Mouse (Mus musculus): Measurements from ENCODE around the gene Slc36a4. TPM values are rescaled to one million over a fixed set of nuclear protein-coding genes. Genes with fewer than 3 reads are reported as not detected.

Gene Slc36a4
- polyA plus RNA-seq, 1 experiment from 2014 or later, result 6.0 TPM

DNA sequence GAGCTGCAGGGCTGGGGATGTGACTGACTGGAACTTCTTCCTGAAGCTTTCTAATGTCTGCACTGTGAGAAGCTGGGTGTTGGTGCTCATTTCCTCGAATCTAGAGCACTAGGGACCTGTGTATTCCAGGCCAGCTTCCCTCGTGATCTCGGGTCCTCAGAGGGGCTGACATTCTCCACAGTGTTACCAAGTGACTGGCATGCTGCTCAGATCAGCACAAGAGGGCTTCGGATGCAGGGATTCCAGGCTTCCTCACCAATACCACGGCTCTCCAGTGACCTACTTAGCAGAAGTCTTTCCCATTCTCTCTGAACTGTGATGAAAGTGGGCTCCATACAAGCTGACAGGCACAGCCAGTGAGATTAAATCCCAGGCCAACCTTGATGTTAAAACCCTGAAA is 14.5 kb upstream of the Slc36a4 start:
- Histone ChIP-seq H3K36me3 (ENCODE audit: control insufficient read depth, insufficient read depth, low read length) (no peaks in the 10 kb centered on the region), H3K4me3 (ENCODE audit: low read length) (no peak overlapping the region), H3K4me2 (ENCODE audit: low read depth, low read length) (no peak overlapping the region), H3K9ac (ENCODE audit: low read depth, low read length) (no peak overlapping the region), H3K27me3 (replicated peaks; ENCODE audit: control insufficient read depth, insufficient read depth, low read length) (no peaks in the 10 kb centered on the region), H3K27ac (ENCODE audit: low read length) (no peak overlapping the region), H3K4me1 (ENCODE audit: control insufficient read depth, insufficient read depth, low read length) (no peaks in the 10 kb centered on the region), H3K9me3 (ENCODE audit: control insufficient read depth, low read length) (no peaks in the 10 kb centered on the region)
- ATAC-seq, result no peak
- WGBS, result 50% methylated on average over 5 of the region's 5 CpGs

DNA sequence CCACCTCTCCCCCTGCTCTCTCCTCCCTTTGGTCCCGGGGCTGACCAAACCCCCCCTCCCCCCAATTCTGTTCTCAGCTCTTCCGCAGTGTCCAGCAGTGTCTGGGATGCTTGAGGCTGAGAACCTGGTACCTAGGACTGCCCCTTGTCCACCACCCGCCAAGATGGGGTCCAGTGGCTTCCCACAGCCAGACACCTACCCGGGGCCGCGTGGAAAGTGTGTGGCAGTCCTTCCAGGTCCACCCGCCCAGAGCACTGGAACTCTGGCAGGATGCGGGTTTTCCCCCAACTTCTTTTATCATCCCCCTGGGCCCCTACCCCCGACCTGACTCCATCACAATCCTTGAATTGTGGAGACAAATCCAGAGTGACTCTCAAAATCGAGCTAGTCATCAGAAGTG is 3.8 kb upstream of the Slc36a4 start:
- no peak for ATAC-seq
- 81% methylated on average over 10 of the region's 10 CpGs for WGBS
- H3K9ac ChIP-seq (ENCODE audit: low read depth, low read length), result no peak overlapping the region
- no peaks in the 10 kb centered on the region for H3K4me1 ChIP-seq (ENCODE audit: control insufficient read depth, insufficient read depth, low read length)
- H3K4me3 ChIP-seq (ENCODE audit: low read length), result no peak overlapping the region
- H3K9me3 ChIP-seq (ENCODE audit: control insufficient read depth, low read length), result no peaks in the 10 kb centered on the region
- no peak overlapping the region for H3K27ac ChIP-seq (ENCODE audit: low read length)
- H3K36me3 ChIP-seq (ENCODE audit: control insufficient read depth, insufficient read depth, low read length), result no peaks in the 10 kb centered on the region
- H3K4me2 ChIP-seq (ENCODE audit: low read depth, low read length), result no peak overlapping the region
- H3K27me3 ChIP-seq (replicated peaks; ENCODE audit: control insufficient read depth, insufficient read depth, low read length), result no peaks in the 10 kb centered on the region

DNA sequence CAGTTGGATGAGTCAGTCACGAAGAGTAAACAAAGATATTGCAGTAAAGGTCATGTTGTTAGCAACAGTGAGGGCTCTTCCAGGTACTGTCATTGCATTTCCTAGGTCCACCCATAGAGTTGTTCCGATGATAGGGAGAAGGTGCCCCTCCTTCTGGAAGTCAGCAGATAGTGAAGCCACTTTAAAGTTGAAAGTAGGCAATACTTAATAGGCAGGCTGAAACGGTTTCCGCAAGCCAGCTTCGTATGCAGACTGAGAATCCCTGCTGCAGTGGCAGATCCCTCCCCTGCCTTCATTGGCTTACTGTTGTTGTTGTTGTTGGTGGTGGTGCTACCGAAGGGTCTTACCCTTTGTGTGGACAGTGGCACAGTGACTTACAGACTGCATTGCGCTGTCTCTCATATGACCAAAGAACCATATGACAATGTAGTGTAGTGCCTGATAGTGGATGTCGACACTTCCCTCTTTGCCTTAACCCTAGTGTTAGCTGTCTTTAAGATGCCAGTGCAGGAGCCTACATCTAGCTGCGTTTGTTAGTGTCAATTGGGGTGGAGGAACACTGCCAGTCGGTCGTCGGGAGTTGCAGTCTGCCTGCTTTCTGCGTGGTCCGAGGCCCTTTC is 449 bp upstream of the Slc36a4 start:
- Histone ChIP-seq H3K36me3 (ENCODE audit: control insufficient read depth, insufficient read depth, low read length) (no peaks in the 10 kb centered on the region), H3K27me3 (replicated peaks; ENCODE audit: control insufficient read depth, insufficient read depth, low read length) (no peaks in the 10 kb centered on the region), H3K27ac (ENCODE audit: low read length) (peak overlapping the region; percentile 1; the same call in 1 of the 2 replicates), H3K4me3 (ENCODE audit: low read length) (peak overlapping the region; percentile 72), H3K9ac (ENCODE audit: low read depth, low read length) (peak overlapping the region; percentile 85), H3K4me1 (ENCODE audit: control insufficient read depth, insufficient read depth, low read length) (no peaks in the 10 kb centered on the region), H3K9me3 (ENCODE audit: control insufficient read depth, low read length) (no peaks in the 10 kb centered on the region), H3K4me2 (ENCODE audit: low read depth, low read length) (peak overlapping the region; percentile 96)
- peak; percentile 52 for ATAC-seq
- 13% methylated on average over 14 of the region's 14 CpGs for whole genome bisulfite sequencing

DNA sequence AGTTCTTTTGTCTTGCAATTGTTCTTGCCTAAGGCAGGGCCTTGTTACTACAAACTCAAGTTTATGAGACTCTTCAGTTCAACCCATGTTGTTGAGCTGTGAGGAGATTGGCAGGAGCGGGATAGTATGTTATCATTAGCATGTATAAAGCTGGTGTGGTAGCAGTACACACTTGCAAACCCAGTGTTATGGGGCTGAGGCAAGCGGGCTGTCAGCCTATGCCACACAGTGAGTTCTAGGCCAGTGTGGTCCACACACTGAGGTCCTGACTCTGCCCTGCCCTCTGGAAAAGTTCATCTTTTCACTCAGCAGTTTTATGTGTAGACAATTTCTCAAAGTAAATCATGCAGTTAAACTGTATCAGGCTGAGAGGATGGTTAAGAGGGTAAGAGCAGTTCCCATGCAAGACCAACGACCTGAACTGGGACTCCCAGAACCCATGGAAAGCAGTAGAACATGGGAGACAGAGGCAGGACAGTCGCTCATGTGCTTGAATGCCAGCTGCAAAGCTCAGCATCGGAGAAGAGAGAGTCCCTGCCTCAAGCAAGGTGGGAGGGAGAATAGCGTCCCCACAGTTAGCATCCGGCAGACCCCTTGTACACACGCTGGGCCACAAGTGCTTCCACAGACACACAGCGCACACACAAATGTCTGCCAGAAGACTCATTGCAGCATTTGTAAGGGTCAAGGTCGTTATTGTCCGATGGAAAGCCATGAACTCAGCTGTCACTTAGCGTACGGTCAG is 1.5 kb downstream of the Slc36a4 start:
- H3K27me3 ChIP-seq (replicated peaks; ENCODE audit: control insufficient read depth, insufficient read depth, low read length), result no peaks in the 10 kb centered on the region
- no peak overlapping the region for H3K27ac ChIP-seq (ENCODE audit: low read length)
- ATAC-seq, result no peak
- no peaks in the 10 kb centered on the region for H3K36me3 ChIP-seq (ENCODE audit: control insufficient read depth, insufficient read depth, low read length)
- H3K4me1 ChIP-seq (ENCODE audit: control insufficient read depth, insufficient read depth, low read length), result no peaks in the 10 kb centered on the region
- H3K9me3 ChIP-seq (ENCODE audit: control insufficient read depth, low read length), result no peaks in the 10 kb centered on the region
- H3K4me2 ChIP-seq (ENCODE audit: low read depth, low read length), result no peak overlapping the region
- H3K4me3 ChIP-seq (ENCODE audit: low read length), result no peak overlapping the region
- H3K9ac ChIP-seq (ENCODE audit: low read depth, low read length), result no peak overlapping the region
- 86% methylated on average over 13 of the region's 13 CpGs for whole genome bisulfite sequencing

DNA sequence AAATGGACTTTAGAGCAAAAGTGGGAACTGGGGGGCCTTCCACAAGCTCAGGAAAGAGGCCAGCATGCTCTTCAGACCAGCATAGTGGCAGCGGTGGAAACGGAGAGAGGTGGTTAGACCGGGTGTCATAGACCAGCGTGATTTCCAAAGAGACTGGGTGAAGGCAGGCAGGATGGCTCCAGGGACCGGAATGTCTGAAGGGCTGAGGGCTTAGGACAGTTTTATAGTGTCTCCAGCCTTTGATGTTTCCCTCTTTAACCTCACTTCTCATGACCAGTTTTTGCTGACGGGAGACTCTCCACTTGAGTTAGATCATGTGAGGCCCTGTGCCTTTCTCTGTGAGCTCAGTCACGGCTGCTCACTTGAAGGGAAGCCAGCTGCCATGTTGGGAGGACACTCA is 2.1 kb downstream of the Slc36a4 start:
- H3K4me3 ChIP-seq (ENCODE audit: low read length), result no peak overlapping the region
- no peaks in the 10 kb centered on the region for H3K36me3 ChIP-seq (ENCODE audit: control insufficient read depth, insufficient read depth, low read length)
- H3K9ac ChIP-seq (ENCODE audit: low read depth, low read length), result no peak overlapping the region
- no peak overlapping the region for H3K4me2 ChIP-seq (ENCODE audit: low read depth, low read length)
- H3K27ac ChIP-seq (ENCODE audit: low read length), result no peak overlapping the region
- no peaks in the 10 kb centered on the region for H3K4me1 ChIP-seq (ENCODE audit: control insufficient read depth, insufficient read depth, low read length)
- no peak for ATAC-seq
- no peaks in the 10 kb centered on the region for H3K27me3 ChIP-seq (replicated peaks; ENCODE audit: control insufficient read depth, insufficient read depth, low read length)
- WGBS, result 88% methylated on average over 7 of the region's 7 CpGs
- H3K9me3 ChIP-seq (ENCODE audit: control insufficient read depth, low read length), result no peaks in the 10 kb centered on the region

DNA sequence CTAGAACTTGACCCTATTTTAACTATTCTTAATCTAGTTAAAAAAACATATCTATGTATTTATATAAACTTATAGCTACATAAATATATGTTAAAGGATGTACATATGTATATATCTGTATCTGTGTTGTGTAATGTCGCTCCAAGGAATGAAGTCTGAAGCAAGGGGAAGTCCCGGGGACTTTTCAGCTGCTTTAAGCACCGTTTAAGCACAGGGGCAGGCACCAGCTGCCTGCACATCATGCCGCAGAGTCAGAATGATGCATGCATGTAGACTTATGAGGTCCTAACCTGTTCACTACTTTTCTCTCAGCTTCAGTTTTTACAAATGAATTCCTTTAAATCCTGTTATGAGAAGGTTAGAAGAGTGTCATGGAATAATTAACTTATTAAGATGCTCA is 5.3 kb downstream of the Slc36a4 start:
- H3K4me3 ChIP-seq (ENCODE audit: low read length), result no peak overlapping the region

DNA sequence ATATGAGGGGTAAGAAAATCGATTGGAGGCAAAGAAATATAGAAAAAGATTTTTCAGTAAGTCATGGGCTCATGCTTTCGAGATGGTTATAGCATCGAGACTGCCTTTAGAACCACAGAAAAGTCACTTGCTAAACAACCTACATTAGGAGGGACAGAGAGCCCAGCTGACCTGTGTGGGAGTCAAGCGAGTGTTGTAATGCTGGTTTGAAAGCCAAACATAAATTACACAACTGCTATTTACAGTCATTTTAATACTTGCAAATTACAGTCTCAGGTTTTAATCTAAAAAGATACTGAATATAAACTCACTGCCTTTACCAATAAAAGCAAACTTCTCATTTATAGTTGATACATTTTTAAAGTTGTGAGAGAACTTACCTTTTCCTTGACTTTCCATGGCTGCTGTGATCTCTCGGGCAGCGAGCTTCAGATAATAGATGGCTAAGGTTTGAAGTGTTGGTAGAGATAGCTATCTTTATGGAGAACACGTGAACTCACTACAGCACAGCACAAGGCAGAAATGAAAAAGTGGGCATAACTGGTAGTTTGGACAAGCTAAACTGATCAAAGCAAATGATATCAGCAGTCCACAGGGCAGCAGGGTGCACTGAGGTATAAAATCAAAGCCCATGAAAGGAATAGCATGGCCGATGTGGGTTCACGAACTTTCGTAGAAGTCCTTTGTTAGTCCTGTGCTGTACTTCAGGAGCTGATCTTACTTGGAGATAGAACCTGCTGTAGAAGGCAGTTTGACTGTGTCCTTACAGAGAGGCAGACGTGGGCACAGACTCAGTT is 5.9 kb downstream of the Slc36a4 start:
- 81% methylated on average over 11 of the region's 11 CpGs for WGBS
- Histone ChIP-seq H3K27ac (ENCODE audit: low read length) (no peak overlapping the region), H3K9me3 (ENCODE audit: control insufficient read depth, low read length) (no peaks in the 10 kb centered on the region)

More for the DNA sequence above, 5.3 kb downstream of the Slc36a4 start:
- no peaks in the 10 kb centered on the region for H3K4me1 ChIP-seq (ENCODE audit: control insufficient read depth, insufficient read depth, low read length)
- H3K9ac ChIP-seq (ENCODE audit: low read depth, low read length), result no peak overlapping the region
- 68% methylated on average over 4 of the region's 4 CpGs for WGBS
- H3K27me3 ChIP-seq (replicated peaks; ENCODE audit: control insufficient read depth, insufficient read depth, low read length), result no peaks in the 10 kb centered on the region
- H3K27ac ChIP-seq (ENCODE audit: low read length), result no peak overlapping the region
- no peak for ATAC-seq
- no peaks in the 10 kb centered on the region for H3K9me3 ChIP-seq (ENCODE audit: control insufficient read depth, low read length)
- no peaks in the 10 kb centered on the region for H3K36me3 ChIP-seq (ENCODE audit: control insufficient read depth, insufficient read depth, low read length)
- H3K4me2 ChIP-seq (ENCODE audit: low read depth, low read length), result no peak overlapping the region

DNA sequence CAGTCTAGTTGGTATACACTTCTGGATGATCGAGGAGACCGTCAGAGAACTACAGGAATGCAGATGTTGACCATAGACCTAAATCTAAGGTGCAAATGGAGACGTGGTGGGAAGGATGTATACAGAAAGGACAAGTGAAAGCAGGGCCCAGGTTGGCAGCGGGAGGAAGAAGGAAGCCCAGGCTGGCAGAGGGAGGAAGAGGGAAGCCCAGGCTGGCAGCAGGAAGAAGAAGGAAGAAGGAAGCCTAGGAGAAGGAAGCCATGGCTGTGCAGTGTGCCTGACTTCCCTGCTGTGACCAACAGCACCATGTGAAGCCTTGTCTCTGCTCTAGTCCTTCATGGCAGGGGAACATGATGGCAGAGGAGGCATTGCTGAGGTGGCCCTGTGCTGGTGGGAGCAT is 7.8 kb downstream of the Slc36a4 start:
- no peak for ATAC-seq
- WGBS, result 89% methylated on average over 4 of the region's 4 CpGs
- Histone ChIP-seq H3K4me3 (ENCODE audit: low read length) (no peak overlapping the region), H3K27ac (ENCODE audit: low read length) (no peak overlapping the region), H3K4me2 (ENCODE audit: low read depth, low read length) (no peak overlapping the region), H3K36me3 (ENCODE audit: control insufficient read depth, insufficient read depth, low read length) (no peaks in the 10 kb centered on the region), H3K9me3 (ENCODE audit: control insufficient read depth, low read length) (no peaks in the 10 kb centered on the region), H3K27me3 (replicated peaks; ENCODE audit: control insufficient read depth, insufficient read depth, low read length) (no peaks in the 10 kb centered on the region), H3K4me1 (ENCODE audit: control insufficient read depth, insufficient read depth, low read length) (no peaks in the 10 kb centered on the region), H3K9ac (ENCODE audit: low read depth, low read length) (no peak overlapping the region)

More for the DNA sequence above, 5.9 kb downstream of the Slc36a4 start:
- H3K27me3 ChIP-seq (replicated peaks; ENCODE audit: control insufficient read depth, insufficient read depth, low read length), result no peaks in the 10 kb centered on the region
- no peak overlapping the region for H3K4me2 ChIP-seq (ENCODE audit: low read depth, low read length)
- no peak overlapping the region for H3K9ac ChIP-seq (ENCODE audit: low read depth, low read length)
- no peak for ATAC-seq
- H3K36me3 ChIP-seq (ENCODE audit: control insufficient read depth, insufficient read depth, low read length), result no peaks in the 10 kb centered on the region
- no peak overlapping the region for H3K4me3 ChIP-seq (ENCODE audit: low read length)
- H3K4me1 ChIP-seq (ENCODE audit: control insufficient read depth, insufficient read depth, low read length), result no peaks in the 10 kb centered on the region

DNA sequence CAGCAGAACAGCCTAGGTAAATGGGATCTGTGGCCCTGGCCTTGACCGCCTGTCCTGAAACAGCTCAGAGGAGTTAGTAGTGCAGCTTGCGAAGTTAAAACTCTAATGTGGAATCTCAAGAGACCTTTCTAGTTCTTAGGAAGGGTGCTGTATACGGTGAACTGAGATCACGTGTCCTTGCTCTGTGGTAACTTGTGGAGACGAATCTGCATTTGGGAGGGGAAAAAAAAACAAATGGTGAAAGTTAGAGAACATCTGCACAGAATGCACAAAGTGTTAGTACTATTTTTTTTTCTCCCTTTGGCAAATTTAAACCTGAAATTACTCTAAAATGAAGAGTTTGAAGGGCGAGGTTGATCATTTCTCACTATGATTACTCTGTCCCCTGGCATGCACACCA is 8.8 kb downstream of the Slc36a4 start:
- Histone ChIP-seq H3K9ac (ENCODE audit: low read depth, low read length) (no peak overlapping the region), H3K36me3 (ENCODE audit: control insufficient read depth, insufficient read depth, low read length) (no peaks in the 10 kb centered on the region), H3K4me3 (ENCODE audit: low read length) (no peak overlapping the region), H3K9me3 (ENCODE audit: control insufficient read depth, low read length) (no peaks in the 10 kb centered on the region), H3K4me2 (ENCODE audit: low read depth, low read length) (no peak overlapping the region), H3K27ac (ENCODE audit: low read length) (no peak overlapping the region), H3K27me3 (replicated peaks; ENCODE audit: control insufficient read depth, insufficient read depth, low read length) (no peaks in the 10 kb centered on the region), H3K4me1 (ENCODE audit: control insufficient read depth, insufficient read depth, low read length) (no peaks in the 10 kb centered on the region)
- ATAC-seq, result no peak
- 82% methylated on average over 6 of the region's 6 CpGs for WGBS
